Comparison of ENCODE assay signal across 30 mouse cellular contexts in the genomic region with DNA sequence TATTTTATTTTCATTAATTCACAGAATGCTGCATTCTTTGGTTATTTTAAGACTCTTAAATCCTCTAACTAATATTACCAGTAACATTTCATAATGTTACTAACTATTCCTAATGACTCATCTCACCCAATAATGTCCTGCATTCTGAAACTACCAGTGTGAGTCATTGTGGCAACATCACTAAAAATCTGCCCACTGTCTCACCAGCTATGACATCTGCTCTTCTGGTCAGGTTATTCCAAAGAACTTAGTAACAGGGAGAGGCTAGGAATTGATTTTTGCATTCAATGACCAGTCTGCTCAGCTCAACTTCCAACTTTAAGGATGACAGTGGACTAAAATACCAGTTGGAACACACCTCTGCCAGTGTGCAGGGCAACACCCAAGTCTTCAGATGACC. TPM values are rescaled to one million over a fixed set of nuclear protein-coding genes. Genes with fewer than 3 reads are reported as not detected.
"Had no signal": no experiment of that assay in that cellular context is flagged by ENCODE, and none has a peak within 500 bp of the region (broad histone marks: within the 10 kb centered on the region; RNA-seq: fewer than 3 reads in every experiment).

No protein-coding gene starts in this region.

- H3K27me3 ChIP-seq: limb, embryonic 12.5 days; limb, embryonic 15.5 days; midbrain, embryonic 12.5 days; midbrain, embryonic 15.5 days; neural tube, embryonic 13.5 days had no signal

- H3K4me2 ChIP-seq: limb, embryonic 12.5 days; limb, embryonic 15.5 days; liver, embryonic 11.5 days; lung, embryonic 14.5 days; midbrain, embryonic 12.5 days; midbrain, embryonic 15.5 days; neural tube, embryonic 13.5 days had no signal

- DNase-seq: kidney, adult 2 months; kidney, postnatal 10 days; kidney, postnatal 36 days; left cerebral cortex, postnatal 4 days; liver, postnatal 0 days; lung, embryonic 14.5 days; right cerebral cortex, adult 18-20 months; right cerebral cortex, postnatal 25 days; thymus, adult 18-20 months; thymus, postnatal 36 days had no signal

- H3K36me3 ChIP-seq: limb, embryonic 12.5 days; limb, embryonic 15.5 days; midbrain, embryonic 12.5 days; midbrain, embryonic 15.5 days; neural tube, embryonic 13.5 days had no signal

- H3K4me3 ChIP-seq: limb, embryonic 12.5 days; limb, embryonic 15.5 days; midbrain, embryonic 12.5 days; midbrain, embryonic 15.5 days; neural tube, embryonic 13.5 days had no signal

RNA-seq across cellular contexts. Expression of gene Lce1d, which starts 4.7 kb away (rescaled TPM):
- total RNA-seq: layer of hippocampus, adult 8-10 months; layer of hippocampus, postnatal 14 days; left cerebral cortex, adult 8-10 months; left cerebral cortex, postnatal 14 days; left cerebral cortex, postnatal 4 days; megakaryocyte, adult 5-6 weeks had no signal
- polyA plus RNA-seq: kidney, adult 2 months; kidney, embryonic 14.5 days; limb, embryonic 12.5 days; liver, embryonic 11.5 days; liver, embryonic 14.5 days; liver, postnatal 0 days; lung, embryonic 14.5 days; lung, postnatal 0 days; macrophage; midbrain, embryonic 12.5 days; midbrain, embryonic 15.5 days; neural tube, embryonic 13.5 days; small intestine, adult 2 months; spleen, adult 2 months; stomach, embryonic 16.5 days; testis, adult 2 months; urinary bladder, adult 2 months had no signal

RNA-seq across cellular contexts. Expression of gene Lce1c, which starts 12.6 kb away (rescaled TPM):
- total RNA-seq: layer of hippocampus, adult 8-10 months; layer of hippocampus, postnatal 14 days; left cerebral cortex, adult 8-10 months; left cerebral cortex, postnatal 14 days; left cerebral cortex, postnatal 4 days; megakaryocyte, adult 5-6 weeks had no signal
- polyA plus RNA-seq: kidney, adult 2 months; kidney, embryonic 14.5 days; limb, embryonic 12.5 days; liver, embryonic 11.5 days; liver, embryonic 14.5 days; liver, postnatal 0 days; lung, embryonic 14.5 days; lung, postnatal 0 days; macrophage; midbrain, embryonic 12.5 days; midbrain, embryonic 15.5 days; neural tube, embryonic 13.5 days; small intestine, adult 2 months; spleen, adult 2 months had no signal

RNA-seq across cellular contexts. Expression of gene Lce1e, which starts 17.2 kb away (rescaled TPM):
- total RNA-seq: layer of hippocampus, adult 8-10 months; layer of hippocampus, postnatal 14 days; left cerebral cortex, adult 8-10 months; left cerebral cortex, postnatal 14 days; left cerebral cortex, postnatal 4 days; megakaryocyte, adult 5-6 weeks had no signal
- polyA plus RNA-seq: kidney, adult 2 months; kidney, embryonic 14.5 days; limb, embryonic 12.5 days; liver, embryonic 11.5 days; liver, embryonic 14.5 days; liver, postnatal 0 days; lung, embryonic 14.5 days; lung, postnatal 0 days; macrophage; midbrain, embryonic 12.5 days; midbrain, embryonic 15.5 days; neural tube, embryonic 13.5 days; small intestine, adult 2 months; spleen, adult 2 months; stomach, embryonic 16.5 days; testis, adult 2 months; urinary bladder, adult 2 months had no signal

RNA-seq across cellular contexts. Expression of gene Lce1a2, which starts 21.6 kb away (rescaled TPM):
- total RNA-seq: layer of hippocampus, adult 8-10 months; layer of hippocampus, postnatal 14 days; left cerebral cortex, adult 8-10 months; left cerebral cortex, postnatal 14 days; left cerebral cortex, postnatal 4 days; megakaryocyte, adult 5-6 weeks had no signal
- polyA plus RNA-seq: kidney, adult 2 months; kidney, embryonic 14.5 days; limb, embryonic 12.5 days; liver, embryonic 11.5 days; liver, embryonic 14.5 days; liver, postnatal 0 days; lung, embryonic 14.5 days; lung, postnatal 0 days; macrophage; midbrain, embryonic 12.5 days; midbrain, embryonic 15.5 days; neural tube, embryonic 13.5 days; small intestine, adult 2 months; spleen, adult 2 months; testis, adult 2 months; urinary bladder, adult 2 months had no signal

RNA-seq across cellular contexts. Expression of gene Lce1f, which starts 28.5 kb away (rescaled TPM):
- total RNA-seq: layer of hippocampus, adult 8-10 months; layer of hippocampus, postnatal 14 days; left cerebral cortex, adult 8-10 months; left cerebral cortex, postnatal 14 days; left cerebral cortex, postnatal 4 days; megakaryocyte, adult 5-6 weeks had no signal
- polyA plus RNA-seq: kidney, adult 2 months; kidney, embryonic 14.5 days; limb, embryonic 12.5 days; liver, embryonic 11.5 days; liver, embryonic 14.5 days; liver, postnatal 0 days; lung, embryonic 14.5 days; lung, postnatal 0 days; macrophage; midbrain, embryonic 12.5 days; midbrain, embryonic 15.5 days; neural tube, embryonic 13.5 days; small intestine, adult 2 months; spleen, adult 2 months; stomach, embryonic 16.5 days; testis, adult 2 months; urinary bladder, adult 2 months had no signal
